8 mouse cellular contexts compared by ENCODE assay signal in the genomic region with DNA sequence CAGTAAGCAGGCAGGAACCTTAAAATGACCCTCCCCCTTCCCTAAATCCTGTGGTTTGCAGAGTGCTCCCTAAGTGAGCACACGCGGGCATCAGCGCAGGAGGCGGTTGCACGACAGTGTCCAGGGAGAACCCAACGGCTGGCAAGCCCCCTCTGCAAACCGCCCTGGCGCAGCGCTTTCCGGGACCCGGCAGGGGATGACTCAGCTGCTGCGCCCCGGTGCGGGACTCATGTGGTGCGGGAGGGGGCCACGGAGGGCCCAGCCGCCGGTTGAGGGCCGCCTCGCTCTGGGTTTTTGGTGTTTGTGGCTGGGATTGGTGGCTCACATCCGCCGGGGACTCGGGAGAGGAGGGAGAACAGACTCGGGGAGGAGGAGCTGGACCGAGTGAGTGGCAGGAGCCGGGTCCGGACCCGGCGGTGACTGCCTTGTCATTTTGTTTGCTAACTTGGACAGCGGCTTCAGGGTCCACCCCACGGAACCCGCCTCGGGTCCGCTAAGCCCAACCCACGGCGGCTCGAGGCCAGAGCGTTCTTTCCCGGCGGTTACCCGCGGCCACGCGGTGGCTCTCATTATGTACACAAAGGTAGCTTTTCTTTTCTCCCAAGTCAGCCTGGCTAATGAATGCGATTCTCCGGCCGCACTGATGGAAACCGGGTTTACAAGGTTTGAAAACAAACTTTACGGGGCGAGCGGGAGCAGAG. TPM values are rescaled to one million over a fixed set of nuclear protein-coding genes. Genes with fewer than 3 reads are reported as not detected.
A peak's percentile ranks its signal among the peaks of the same experiment; 100 is the strongest.
DNase-seq lines count a peak whose midpoint lies in the region; ATAC-seq and TF ChIP-seq lines count a peak whose summit lies in the region.

No protein-coding gene starts in this region.

- peaks cover 0 to 20% of the 10 kb centered on the region in 2 experiments; a peak in 3 of 4 replicates for H3K4me1 ChIP-seq in CH12.LX (ENCODE audit: control insufficient read depth in 1 of 2, insufficient read depth in 2 of 2)
- peaks cover 3% of the 10 kb centered on the region; the same call in 1 of the 2 replicates for H3K4me1 ChIP-seq in forebrain, embryonic 11.5 days (replicated peaks; ENCODE audit: control insufficient read depth, insufficient read depth, low read length)
- H3K4me1 ChIP-seq in lung, embryonic 16.5 days (replicated peaks; ENCODE audit: control insufficient read depth, insufficient read depth, low read length), result peaks cover 9% of the 10 kb centered on the region

- peaks cover 0 to 29% of the 10 kb centered on the region in 2 experiments for H3K36me3 ChIP-seq in CH12.LX (replicated peaks in 1 of 2; ENCODE audit: control insufficient read depth in 1 of 2, insufficient read depth in 1 of 2, low read length in 1 of 2)
- H3K36me3 ChIP-seq in forebrain, embryonic 11.5 days (ENCODE audit: control insufficient read depth, insufficient read depth, low read length), result no peaks in the 10 kb centered on the region
- H3K36me3 ChIP-seq in lung, embryonic 16.5 days (ENCODE audit: control insufficient read depth, insufficient read depth, low read length), result no peaks in the 10 kb centered on the region

- peak overlapping the region; percentile 92 for H3K9ac ChIP-seq in CH12.LX (ENCODE audit: insufficient read depth, low read depth)
- H3K9ac ChIP-seq in forebrain, embryonic 11.5 days (ENCODE audit: low read length), result peak overlapping the region; percentile 87
- H3K9ac ChIP-seq in lung, embryonic 16.5 days (ENCODE audit: low read length), result peak overlapping the region; percentile 82

- no peak; a peak in 1 of 4 replicates for TF ChIP-seq CTCF in CH12.LX (conservative IDR thresholded peaks at IDR 0.05 in 1 of 2, IDR thresholded peaks at IDR 0.05 in 1 of 2; ENCODE audit: low read depth in 2 of 2, low read length in 2 of 2)

- peak; percentile 12; the same call in 1 of the 2 replicates for TF ChIP-seq POLR2A in CH12.LX (IDR thresholded peaks at IDR 0.05; ENCODE audit: low read depth, low read length)

- H3K9me3 ChIP-seq in CH12.LX (replicated peaks; ENCODE audit: low read length), result no peaks in the 10 kb centered on the region
- H3K9me3 ChIP-seq in forebrain, embryonic 11.5 days (ENCODE audit: control insufficient read depth, low read length), result no peaks in the 10 kb centered on the region
- H3K9me3 ChIP-seq in lung, embryonic 16.5 days (ENCODE audit: control insufficient read depth, low read length), result no peaks in the 10 kb centered on the region

- peak; percentile 65 for DNase-seq in CH12.LX (ENCODE audit: extremely low read depth)
- DNase-seq in adrenal gland, postnatal 36 days, result peak; percentile 91 to 93
- peak; percentile 89 for DNase-seq in forebrain, embryonic 11.5 days (ENCODE audit: low spot score)
- DNase-seq in heart, postnatal 10 days, result peak; percentile 89 to 90
- DNase-seq in kidney, postnatal 4 days, result peak; percentile 84 to 90
- DNase-seq in thymus, postnatal 36 days, result peak; percentile 63 to 77

- H3K27me3 ChIP-seq in CH12.LX (replicated peaks), result no peaks in the 10 kb centered on the region
- no peaks in the 10 kb centered on the region; the same call in 1 of the 2 replicates for H3K27me3 ChIP-seq in forebrain, embryonic 11.5 days (ENCODE audit: control insufficient read depth, insufficient read depth, low read length)
- H3K27me3 ChIP-seq in lung, embryonic 16.5 days (ENCODE audit: control insufficient read depth, insufficient read depth, low read depth, low read length), result no peaks in the 10 kb centered on the region

- H3K79me2 ChIP-seq in CH12.LX (replicated peaks; ENCODE audit: control insufficient read depth, extremely low read depth, insufficient read depth, poor library complexity, severe bottlenecking), result peaks cover 56% of the 10 kb centered on the region

- no peak overlapping the region; the same call in 1 of the 2 replicates for H3K4me2 ChIP-seq in CH12.LX (ENCODE audit: insufficient read depth, low read depth, poor library complexity, severe bottlenecking)
- peak overlapping the region; percentile 64 for H3K4me2 ChIP-seq in forebrain, embryonic 11.5 days (ENCODE audit: low read depth, low read length, severe bottlenecking)
- H3K4me2 ChIP-seq in lung, embryonic 16.5 days (ENCODE audit: low read depth, low read length), result peak overlapping the region; percentile 90

- intact Hi-C loops in heart, postnatal 10 days (cut with DNase I), result no loop called here

- no peak; the same call in 1 of the 2 replicates for TF ChIP-seq EP300 in CH12.LX (IDR thresholded peaks at IDR 0.05; ENCODE audit: low read length)

- peak; percentile 53 for ATAC-seq in forebrain, embryonic 11.5 days (replicated peaks; ENCODE audit: low FRiP score)
- ATAC-seq in lung, embryonic 16.5 days (ENCODE audit: low read depth), result peak; percentile 68
- ATAC-seq in neutrophil, adult 5-6 weeks (ENCODE audit: extremely low read depth, insufficient number of reproducible peaks, low FRiP score, poor library complexity, severe bottlenecking), result 0 out of 2 replicates have a peak, but pooled peaks have one; percentile 2

- dilution Hi-C loops in CH12.LX (cut with MboI; ENCODE audit: extremely low pct_ligation_motif_present, extremely low pct_unique_long_range_greater_than_20kb, low sequenced_read_pairs), result no loop called here

- H3K27ac ChIP-seq in CH12.LX (ENCODE audit: insufficient read depth, low read depth), result peak overlapping the region; percentile 97
- H3K27ac ChIP-seq in forebrain, embryonic 11.5 days (ENCODE audit: low read depth, low read length), result peak overlapping the region; percentile 75
- H3K27ac ChIP-seq in lung, embryonic 16.5 days (ENCODE audit: low read length), result peak overlapping the region; percentile 97

- no peak for TF ChIP-seq RAD21 in CH12.LX (IDR thresholded peaks at IDR 0.05; ENCODE audit: low read depth, low read length)

- in situ Hi-C loops in CH12.LX (cut with MboI; ENCODE audit: low pct_ligation_motif_present, low pct_unique_long_range_greater_than_20kb, low sequenced_read_pairs), result loop anchor here (5.0 kb wide), 1 partner anchor 59 kb away; no protein-coding TSS in a partner anchor

- H3K4me3 ChIP-seq in CH12.LX (replicated peaks in 1 of 3; ENCODE audit: low read depth in 2 of 3, low read length in 2 of 3, poor library complexity in 1 of 3), result peak overlapping the region; percentile 76 to 94 (median 87)
- peak overlapping the region; percentile 49 for H3K4me3 ChIP-seq in forebrain, embryonic 11.5 days (ENCODE audit: low read depth, low read length)
- peak overlapping the region; percentile 66 for H3K4me3 ChIP-seq in lung, embryonic 16.5 days (ENCODE audit: low read length)

- under 1% methylated on average over 51 of the region's 51 CpGs for WGBS in forebrain, embryonic 11.5 days
- under 1% methylated on average over 50 of the region's 51 CpGs for WGBS in lung, embryonic 16.5 days

TF ChIP-seq in CH12.LX, 34 proteins besides CTCF, POLR2A, EP300 and RAD21 (continues in another document):
- TF ChIP-seq GABPA (IDR thresholded peaks at IDR 0.05; ENCODE audit: insufficient replicate concordance, low read depth, low read length) (no peak), MAX (IDR thresholded peaks at IDR 0.05; ENCODE audit: low read length) (peak; percentile 40; the same call in 1 of the 2 replicates), KAT2A (IDR thresholded peaks at IDR 0.05; ENCODE audit: insufficient replicate concordance, low read length) (0 out of 2 replicates have a peak, but pooled peaks have one; percentile 35), NELFE (IDR thresholded peaks at IDR 0.05; ENCODE audit: low read depth, low read length) (no peak; the same call in 1 of the 2 replicates), UBTF (IDR thresholded peaks at IDR 0.05; ENCODE audit: low read depth, low read length) (peak; percentile 89), USF1 (IDR thresholded peaks at IDR 0.05; ENCODE audit: low read depth, low read length) (no peak), MYC (IDR thresholded peaks at IDR 0.05; ENCODE audit: low read depth, low read length) (peak; percentile 5; the same call in 1 of the 2 replicates), USF2 (conservative IDR thresholded peaks at IDR 0.05; ENCODE audit: low read depth, low read length) (no peak), PAX5 (IDR thresholded peaks at IDR 0.05; ENCODE audit: low read length) (no peak), IRF4 (IDR thresholded peaks at IDR 0.05; ENCODE audit: low read depth, low read length) (peak; percentile 42; the same call in 1 of the 2 replicates), E2F4 (IDR thresholded peaks at IDR 0.05; ENCODE audit: insufficient replicate concordance, low read depth, low read length) (no peak), MAZ (IDR thresholded peaks at IDR 0.05; ENCODE audit: low read depth, low read length) (peak; percentile 72; the same call in 1 of the 2 replicates), CHD2 (IDR thresholded peaks at IDR 0.05; ENCODE audit: low read length) (0 out of 2 replicates have a peak, but pooled peaks have one; percentile 49), ZKSCAN1 (IDR thresholded peaks at IDR 0.05; ENCODE audit: borderline replicate concordance, low read depth, low read length) (no peak), BHLHE40 (IDR thresholded peaks at IDR 0.05; ENCODE audit: low read depth, low read length) (peak; percentile 24), ZC3H11A (IDR thresholded peaks at IDR 0.05; ENCODE audit: low read depth, low read length) (no peak), JUND (conservative IDR thresholded peaks at IDR 0.05; ENCODE audit: low read depth, low read length) (no peak), TCF12 (IDR thresholded peaks at IDR 0.05; ENCODE audit: low read depth, low read length) (peak; percentile 49; the same call in 1 of the 2 replicates), SMC3 (IDR thresholded peaks at IDR 0.05; ENCODE audit: low read depth, low read length) (no peak), TBP (conservative IDR thresholded peaks at IDR 0.05; ENCODE audit: low read depth, low read length) (no peak), MEF2A (IDR thresholded peaks at IDR 0.05; ENCODE audit: borderline replicate concordance, low read depth, low read length) (no peak), MXI1 (IDR thresholded peaks at IDR 0.05; ENCODE audit: low read depth, low read length) (no peak; the same call in 1 of the 2 replicates), JUN (IDR thresholded peaks at IDR 0.05; ENCODE audit: insufficient read depth, low read depth, low read length) (no peak), ZNF384 (IDR thresholded peaks at IDR 0.05; ENCODE audit: low read depth, low read length) (no peak), RCOR1 (conservative IDR thresholded peaks at IDR 0.05; ENCODE audit: low read depth, low read length) (peak; percentile 81)

RNA-seq across cellular contexts. Expression of gene Tgif1, which starts 0.5 kb away (rescaled TPM):
- 37.0 and 44.5 TPM in 2 replicates for total RNA-seq in CH12.LX (2012; rRNA removed)
- total RNA-seq in CH12.LX (2014; rRNA removed), result 66.3 and 70.6 TPM in 2 replicates
- 59.2 and 74.4 TPM in 2 replicates for polyA plus RNA-seq in CH12.LX (2012; ENCODE audit: insufficient read length, low read depth)
- total RNA-seq in adrenal gland, postnatal 36 days (2021), result 10 to 100 TPM; 42.0 to 48.8 TPM
- 60.7 and 63.5 TPM in 2 replicates for polyA plus RNA-seq in forebrain, embryonic 11.5 days (2014; fragmentation: Nextera tagmentation; extraction: Ambion mirVana)
- total RNA-seq in heart, postnatal 10 days (2021), result 10 to 100 TPM; 11.1 TPM
- 63.1 and 69.4 TPM in 2 replicates for polyA plus RNA-seq in lung, embryonic 16.5 days (2015; fragmentation: Nextera tagmentation; extraction: Ambion mirVana)
- total RNA-seq in neutrophil, adult 5-6 weeks (2017), result 78.6 and 81.5 TPM in 2 replicates

Comparison
In these comparisons a context has a peak if more than half of its experiments do, and no peak if none do; other contexts are left out.
1. Peak in every context shown above with its lines: DNase-seq, ATAC-seq, H3K4me3 ChIP-seq and H3K27ac ChIP-seq.
2. ATAC-seq: peak in every context shown above with its lines; median percentile 68 in lung, embryonic 16.5 days; 53 in forebrain, embryonic 11.5 days; 2 in neutrophil, adult 5-6 weeks.